In genomic region chr5:150578613-150579171, GRCm38 (mm10) we compare ENCODE assay signal across 13 mouse cellular contexts. TPM values are rescaled to one million over a fixed set of nuclear protein-coding genes. Genes with fewer than 3 reads are reported as not detected.
A peak's percentile ranks its signal among the peaks of the same experiment; 100 is the strongest.
DNase-seq lines count a peak whose midpoint lies in the region; ATAC-seq lines count a peak whose summit lies in the region.
"Had no signal": no experiment of that assay in that cellular context is flagged by ENCODE, and none has a peak within 500 bp of the region (broad histone marks: within the 10 kb centered on the region; RNA-seq: fewer than 3 reads in every experiment).

No protein-coding gene starts in this region.

- no peak overlapping the region for H3K4me3 ChIP-seq in kidney, embryonic 14.5 days (ENCODE audit: low read length)
- 0 out of 2 replicates have a peak overlapping the region, but pooled peaks have one; percentile 4 for H3K4me3 ChIP-seq in liver, embryonic 16.5 days (ENCODE audit: low read depth, low read length)
- H3K4me3 ChIP-seq in forebrain, embryonic 14.5 days (ENCODE audit: low read depth, low read length), result no peak overlapping the region
- H3K4me3 ChIP-seq: embryonic facial prominence, embryonic 13.5 days; limb, embryonic 15.5 days had no signal

- no peak overlapping the region for H3K4me2 ChIP-seq in kidney, embryonic 14.5 days (replicated peaks; ENCODE audit: low read depth, low read length)
- peak overlapping the region; percentile 48 for H3K4me2 ChIP-seq in liver, embryonic 16.5 days (ENCODE audit: low read depth, low read length)
- no peak overlapping the region for H3K4me2 ChIP-seq in forebrain, embryonic 14.5 days (ENCODE audit: low read length)
- H3K4me2 ChIP-seq: embryonic facial prominence, embryonic 13.5 days; limb, embryonic 15.5 days had no signal

- no peak overlapping the region for H3K9ac ChIP-seq in kidney, embryonic 14.5 days (ENCODE audit: low read depth, low read length)
- H3K9ac ChIP-seq in liver, embryonic 16.5 days (ENCODE audit: low read depth, low read length), result peak overlapping the region; percentile 40; the same call in 1 of the 2 replicates
- H3K9ac ChIP-seq in forebrain, embryonic 14.5 days (ENCODE audit: low read length), result no peak overlapping the region
- H3K9ac ChIP-seq: embryonic facial prominence, embryonic 13.5 days; limb, embryonic 15.5 days had no signal

- H3K36me3 ChIP-seq in kidney, embryonic 14.5 days (ENCODE audit: control insufficient read depth, insufficient read depth, low read length), result no peaks in the 10 kb centered on the region
- peaks cover 6% of the 10 kb centered on the region for H3K36me3 ChIP-seq in liver, embryonic 16.5 days (ENCODE audit: control insufficient read depth, insufficient read depth)
- no peaks in the 10 kb centered on the region for H3K36me3 ChIP-seq in forebrain, embryonic 14.5 days (ENCODE audit: control insufficient read depth, insufficient read depth, low read length)
- H3K36me3 ChIP-seq: embryonic facial prominence, embryonic 13.5 days; limb, embryonic 15.5 days had no signal

- no peak for DNase-seq in kidney, adult 11 months
- peak; percentile 79 for DNase-seq in 416B (ENCODE audit: low read depth)
- DNase-seq in c-Kit-positive CD71-positive TER-119-positive erythroid progenitor cells, embryonic 14.5 days (ENCODE audit: low spot score), result peak; percentile 75
- DNase-seq in left cerebral cortex, adult 9 months (ENCODE audit: low spot score in 2 of 2), result no peak
- no peak for DNase-seq in forebrain, embryonic 14.5 days (ENCODE audit: low spot score)
- DNase-seq in embryo, embryonic 10 days (ENCODE audit: low spot score), result no peak
- DNase-seq: cerebellum, adult 8-10 months had no signal

- no peaks in the 10 kb centered on the region for H3K27me3 ChIP-seq in kidney, embryonic 14.5 days (ENCODE audit: control insufficient read depth, insufficient read depth, low read length)
- H3K27me3 ChIP-seq in liver, embryonic 16.5 days (ENCODE audit: control insufficient read depth, insufficient read depth, low read depth, low read length), result no peaks in the 10 kb centered on the region
- no peaks in the 10 kb centered on the region for H3K27me3 ChIP-seq in forebrain, embryonic 14.5 days (replicated peaks; ENCODE audit: control insufficient read depth, insufficient read depth, low read length)
- H3K27me3 ChIP-seq: CH12.LX; embryonic facial prominence, embryonic 13.5 days; limb, embryonic 15.5 days had no signal

- H3K27ac ChIP-seq in kidney, embryonic 14.5 days (ENCODE audit: low read depth, low read length), result no peak overlapping the region
- H3K27ac ChIP-seq in liver, embryonic 16.5 days (ENCODE audit: low read length), result peak overlapping the region; percentile 89
- no peak overlapping the region for H3K27ac ChIP-seq in forebrain, embryonic 14.5 days (ENCODE audit: low read depth, low read length)
- H3K27ac ChIP-seq: embryonic facial prominence, embryonic 13.5 days; limb, embryonic 15.5 days had no signal

- H3K4me1 ChIP-seq in kidney, embryonic 14.5 days (ENCODE audit: control insufficient read depth, insufficient read depth, low read length), result peaks cover under 1% of the 10 kb centered on the region; the same call in 1 of the 2 replicates
- peaks cover 42% of the 10 kb centered on the region for H3K4me1 ChIP-seq in liver, embryonic 16.5 days (ENCODE audit: control insufficient read depth, low read depth, low read length)
- H3K4me1 ChIP-seq in forebrain, embryonic 14.5 days (ENCODE audit: control insufficient read depth, insufficient read depth, low read length), result no peaks in the 10 kb centered on the region
- H3K4me1 ChIP-seq: limb, embryonic 15.5 days had no signal

- 0 out of 2 replicates have a peak, but pooled peaks have one; percentile 58 for ATAC-seq in kidney, embryonic 14.5 days (ENCODE audit: low FRiP score, low TSS enrichment)
- ATAC-seq in liver, embryonic 16.5 days (ENCODE audit: low read depth), result peak; percentile 92
- no peak for ATAC-seq in forebrain, embryonic 14.5 days
- ATAC-seq: midbrain, embryonic 16.5 days had no signal

- no peaks in the 10 kb centered on the region for H3K9me3 ChIP-seq in kidney, embryonic 14.5 days (ENCODE audit: control insufficient read depth, low read length)
- no peaks in the 10 kb centered on the region for H3K9me3 ChIP-seq in liver, embryonic 16.5 days (replicated peaks; ENCODE audit: control insufficient read depth, low read length)
- no peaks in the 10 kb centered on the region for H3K9me3 ChIP-seq in forebrain, embryonic 14.5 days (replicated peaks; ENCODE audit: control insufficient read depth, low read length)
- H3K9me3 ChIP-seq: embryonic facial prominence, embryonic 13.5 days; limb, embryonic 15.5 days had no signal

- WGBS in kidney, embryonic 14.5 days, result 39% methylated on average over 6 of the region's 6 CpGs
- 12% methylated on average over 6 of the region's 6 CpGs for WGBS in liver, embryonic 16.5 days (ENCODE audit: insufficient replicate concordance)
- 85% methylated on average over 6 of the region's 6 CpGs for WGBS in forebrain, embryonic 14.5 days

RNA-seq across cellular contexts. Expression of gene N4bp2l1, which starts 18.3 kb away (rescaled TPM):
- 5.5 and 5.7 TPM in 2 replicates for polyA plus RNA-seq in kidney, embryonic 14.5 days (2014; fragmentation: Nextera tagmentation; extraction: Ambion mirVana)
- 17.4 and 17.7 TPM in 2 replicates for polyA plus RNA-seq in liver, embryonic 16.5 days (2015; fragmentation: Nextera tagmentation; extraction: Ambion mirVana)
- polyA plus RNA-seq in forebrain, embryonic 14.5 days (2014; fragmentation: Nextera tagmentation; extraction: Ambion mirVana), result 7.4 and 10.1 TPM in 2 replicates

RNA-seq across cellular contexts. Expression of gene Brca2, which starts 56.3 kb away (rescaled TPM):
- polyA plus RNA-seq in kidney, embryonic 14.5 days (2014; fragmentation: Nextera tagmentation; extraction: Ambion mirVana), result 24.5 and 28.6 TPM in 2 replicates
- polyA plus RNA-seq in liver, embryonic 16.5 days (2015; fragmentation: Nextera tagmentation; extraction: Ambion mirVana), result 17.0 and 17.1 TPM in 2 replicates
- 10.5 and 11.8 TPM in 2 replicates for polyA plus RNA-seq in forebrain, embryonic 14.5 days (2014; fragmentation: Nextera tagmentation; extraction: Ambion mirVana)

Comparison
In these comparisons a context has a peak if more than half of its experiments do, and no peak if none do; other contexts are left out.
1. DNase-seq: peak in 416B (single experiment) and c-Kit-positive CD71-positive TER-119-positive erythroid progenitor cells, embryonic 14.5 days (single experiment); none in kidney, adult 11 months (single experiment), left cerebral cortex, adult 9 months (0 of 2), forebrain, embryonic 14.5 days (single experiment) and embryo, embryonic 10 days (single experiment).